Mouse (Mus musculus) layer of hippocampus, adult 11-12 months (tissue): Measurements from ENCODE around the gene Spire2.

Experiments used
- DNase-seq: peaks from one replicate; pipeline ENCODE4 v3.0.0; 2022; ENCODE audit warnings: low spot score

Gene Spire2

GRCm38 (mm10) chr8:123416944-123417555 is 84.5 kb downstream of the Spire2 start:
- DNase-seq: no peak
